Mouse (Mus musculus) midbrain, postnatal 0 days (tissue): ENCODE results near the gene Ccnt1. TPM values are rescaled to one million over a fixed set of nuclear protein-coding genes. Genes with fewer than 3 reads are reported as not detected.

Experiments used
- ATAC-seq: fragments of 200-750 bp; cut with Nextera tagmentation; 2 replicates; pipeline ENCODE4 v1.8.0; 2017; ENCODE audit warnings: moderate number of reproducible peaks, mild to moderate bottlenecking, moderate TSS enrichment, moderate library complexity; ENCODE audit not compliant: low FRiP score
- DNase-seq: peaks from one replicate; pipeline ENCODE4 v3.0.0-alpha.2; 2015; ENCODE audit warnings: low spot score
- H3K27ac ChIP-seq: fragments of 300-500 bp; sonication (generic); 2 replicates; pipeline ENCODE4 v1.5.1; 2014; ENCODE audit warnings: low read depth, mild to moderate bottlenecking, low read length, mixed read lengths
- H3K27me3 ChIP-seq: fragments of 300-500 bp; sonication (generic); 2 replicates; pipeline ENCODE4 v1.6.1; 2014; ENCODE audit warnings: low read length, control low read depth, mixed read lengths; ENCODE audit not compliant: insufficient read depth
- H3K36me3 ChIP-seq: fragments of 300-500 bp; sonication (generic); 2 replicates; pipeline ENCODE4 v1.6.1; 2014; ENCODE audit warnings: low read length, control low read depth, mixed read lengths; ENCODE audit not compliant: insufficient read depth
- H3K4me1 ChIP-seq: fragments of 300-500 bp; sonication (generic); 2 replicates; pipeline ENCODE4 v1.6.1; 2014; ENCODE audit warnings: mild to moderate bottlenecking, control low read depth, antibody characterized with exemption, low read length, mixed read lengths; ENCODE audit not compliant: insufficient read depth
- H3K4me2 ChIP-seq: fragments of 300-500 bp; sonication (generic); 2 replicates; pipeline ENCODE4 v1.6.1; 2014; ENCODE audit warnings: low read depth, mild to moderate bottlenecking, low read length, mixed read lengths; ENCODE audit not compliant: poor library complexity, severe bottlenecking
- H3K4me3 ChIP-seq: fragments of 300-500 bp; sonication (generic); 2 replicates; pipeline ENCODE4 v1.5.1; 2014; ENCODE audit warnings: low read depth, mild to moderate bottlenecking, low read length, moderate library complexity
- H3K9ac ChIP-seq: fragments of 300-500 bp; sonication (generic); replicated peaks from 2 replicates; pipeline ENCODE4 v1.6.1; 2014; ENCODE audit warnings: mild to moderate bottlenecking, low read length, moderate library complexity, mixed read lengths; ENCODE audit not compliant: poor library complexity, severe bottlenecking
- H3K9me3 ChIP-seq: fragments of 300-500 bp; sonication (generic); 2 replicates; pipeline ENCODE4 v1.6.1; 2016; ENCODE audit warnings: low read length, control low read depth
- CTCF ChIP-seq: IDR thresholded peaks from 2 replicates; pipeline ENCODE4 v1.5.1; 2016; ENCODE audit warnings: antibody characterized with exemption, mild to moderate bottlenecking
- WGBS: fragments of 180-500 bp; shearing (Covaris S2); extraction: QIAGEN DNeasy Blood & Tissue Kit; methylation state at CpG from one replicate; pipeline ENCODE4 v1.1.7; 2014; 5-methylcytosine and 5-hydroxymethylcytosine counted together
- polyA plus RNA-seq: library from polyadenylated mRNA; unstranded; fragments of >200 nt; fragmentation: Nextera tagmentation; extraction: Ambion mirVana; gene quantifications from 2 replicates; pipeline ENCODE4 v1.2.1, GENCODE M21; 2015
- total RNA-seq: library from RNA; depleted of rRNA; stranded (reverse); fragments of >200 nt; gene quantifications from 2 replicates; pipeline ENCODE4 v1.2.3, GENCODE M21; 2014

The Ccnt1 gene
- total and polyA plus RNA-seq, 2 experiments from 2014 or later = 36.1 to 49.7 TPM

DNA sequence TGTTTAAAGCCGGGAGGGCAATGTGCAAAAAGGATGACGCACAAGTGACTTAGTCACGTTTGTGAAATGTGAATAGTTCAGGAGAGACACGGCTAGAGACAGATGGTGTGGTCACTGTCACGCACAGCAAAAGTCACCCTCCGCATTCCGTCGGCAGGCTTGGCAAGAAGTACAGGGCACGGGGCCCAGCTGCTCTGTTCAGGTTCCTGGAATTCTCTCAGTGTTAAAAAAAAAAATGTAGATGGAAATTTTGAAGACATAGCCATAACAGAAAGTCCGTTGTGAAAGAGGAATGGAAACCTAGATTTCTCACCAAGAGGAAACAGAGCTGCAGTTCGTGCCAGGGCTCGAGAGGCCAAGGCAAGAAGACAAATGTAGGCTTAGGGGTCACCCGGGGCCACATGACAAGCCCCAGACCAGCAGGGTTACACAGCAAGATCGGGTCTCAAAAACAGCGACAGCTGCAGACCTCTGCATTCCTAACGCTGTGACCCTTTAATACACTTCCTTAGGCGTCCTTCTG lies 57.9 kb downstream of the Ccnt1 start:
- H3K9me3 ChIP-seq = no peaks in the 10 kb centered on the region
- ATAC-seq = no peak
- peaks cover 2% of the 10 kb centered on the region; the same call in 1 of the 2 replicates for H3K36me3 ChIP-seq
- H3K4me2 ChIP-seq = no peak overlapping the region
- no peaks in the 10 kb centered on the region for H3K4me1 ChIP-seq
- H3K9ac ChIP-seq = no peak overlapping the region
- no peak overlapping the region for H3K27ac ChIP-seq
- H3K4me3 ChIP-seq = no peak overlapping the region
- DNase-seq = peak; percentile 14
- 51% methylated on average over 17 of the region's 17 CpGs for WGBS
- TF ChIP-seq CTCF = no peak
- no peaks in the 10 kb centered on the region for H3K27me3 ChIP-seq

DNA sequence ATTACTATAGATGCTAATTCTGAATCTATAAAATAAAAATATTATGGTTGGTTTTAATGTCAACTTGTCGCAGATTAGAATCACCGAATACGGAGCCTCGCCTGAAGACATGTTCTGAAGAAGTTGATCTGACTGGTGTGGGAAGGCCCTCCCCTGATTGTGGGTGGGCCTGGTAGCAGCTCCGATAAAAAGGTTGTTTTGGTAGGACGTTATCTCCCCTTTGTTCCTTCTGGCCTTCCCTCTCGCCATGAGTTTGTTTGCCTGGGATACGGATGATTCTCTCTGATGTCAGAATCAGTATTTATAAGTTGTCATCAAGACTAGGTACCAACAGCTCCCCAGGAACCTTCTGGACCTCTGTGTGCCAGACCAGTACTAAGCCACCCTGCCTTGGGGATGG lies 58.5 kb downstream of the Ccnt1 start:
- no peak overlapping the region for H3K4me2 ChIP-seq
- no peaks in the 10 kb centered on the region for H3K9me3 ChIP-seq
- H3K27me3 ChIP-seq = no peaks in the 10 kb centered on the region
- ATAC-seq = no peak
- H3K27ac ChIP-seq = no peak overlapping the region
- WGBS = 54% methylated on average over 8 of the region's 8 CpGs
- H3K4me3 ChIP-seq = no peak overlapping the region
- TF ChIP-seq CTCF = no peak
- no peaks in the 10 kb centered on the region for H3K36me3 ChIP-seq
- H3K4me1 ChIP-seq = no peaks in the 10 kb centered on the region
- DNase-seq = no peak
- no peak overlapping the region for H3K9ac ChIP-seq

DNA sequence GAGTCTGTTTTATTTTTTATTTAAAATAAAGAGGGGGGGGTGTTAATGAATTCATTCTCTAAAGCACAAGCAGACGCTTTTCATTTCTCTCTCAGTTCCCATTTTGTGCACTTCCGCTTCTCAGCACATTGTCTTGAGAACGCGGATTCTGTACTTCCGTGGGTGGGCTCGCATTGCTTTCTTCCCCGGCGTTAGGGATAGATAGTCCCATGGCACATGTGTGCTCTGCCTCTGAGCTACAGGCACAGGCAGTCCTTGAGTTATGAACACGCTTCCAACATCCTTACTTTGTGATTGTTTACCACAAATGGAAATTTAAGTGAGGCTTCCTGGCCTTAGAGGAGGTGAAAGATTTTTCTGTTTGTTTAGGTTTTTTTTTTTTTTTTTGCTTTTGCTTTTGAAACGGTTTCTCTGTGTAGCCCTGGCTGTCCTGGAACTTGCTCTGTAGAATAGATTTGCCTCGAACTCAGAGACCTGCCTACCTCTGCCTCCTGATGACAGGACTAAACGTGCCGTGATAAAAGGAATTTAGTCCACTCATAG lies 59.3 kb downstream of the Ccnt1 start:
- Histone ChIP-seq H3K27ac (no peak overlapping the region), H3K4me2 (no peak overlapping the region), H3K36me3 (no peaks in the 10 kb centered on the region), H3K9me3 (no peaks in the 10 kb centered on the region), H3K27me3 (no peaks in the 10 kb centered on the region), H3K4me3 (no peak overlapping the region), H3K4me1 (no peaks in the 10 kb centered on the region), H3K9ac (no peak overlapping the region)
- no peak for TF ChIP-seq CTCF
- DNase-seq (no peak), ATAC-seq (no peak)
- WGBS = 46% methylated on average over 13 of the region's 13 CpGs

- Histone ChIP-seq H3K36me3 (no peaks in the 10 kb centered on the region), H3K9me3 (no peaks in the 10 kb centered on the region), H3K27me3 (no peaks in the 10 kb centered on the region), H3K4me3 (peak overlapping the region; percentile 18), H3K9ac (no peak overlapping the region), H3K27ac (no peak overlapping the region), H3K4me1 (no peaks in the 10 kb centered on the region), H3K4me2 (peak overlapping the region; percentile 53)
- WGBS = 27% methylated on average over 25 of the region's 25 CpGs
- DNase-seq (peak; percentile 82), ATAC-seq (no peak)
- TF ChIP-seq CTCF = peak; percentile 85
Measured at GRCm38 (mm10) chr15:98510438-98511385, 60.0 kb downstream of the Ccnt1 start.

- Histone ChIP-seq H3K9ac (no peak overlapping the region), H3K36me3 (no peaks in the 10 kb centered on the region), H3K4me1 (no peaks in the 10 kb centered on the region), H3K9me3 (no peaks in the 10 kb centered on the region), H3K27me3 (no peaks in the 10 kb centered on the region), H3K4me2 (no peak overlapping the region), H3K4me3 (no peak overlapping the region), H3K27ac (no peak overlapping the region)
- ATAC-seq (no peak), DNase-seq (no peak)
- TF ChIP-seq CTCF = 0 out of 2 replicates have a peak, but pooled peaks have one; percentile 9
- 63% methylated on average over 2 of the region's 2 CpGs for WGBS
Measured at GRCm38 (mm10) chr15:98509387-98509786, 61.3 kb downstream of the Ccnt1 start.

DNA sequence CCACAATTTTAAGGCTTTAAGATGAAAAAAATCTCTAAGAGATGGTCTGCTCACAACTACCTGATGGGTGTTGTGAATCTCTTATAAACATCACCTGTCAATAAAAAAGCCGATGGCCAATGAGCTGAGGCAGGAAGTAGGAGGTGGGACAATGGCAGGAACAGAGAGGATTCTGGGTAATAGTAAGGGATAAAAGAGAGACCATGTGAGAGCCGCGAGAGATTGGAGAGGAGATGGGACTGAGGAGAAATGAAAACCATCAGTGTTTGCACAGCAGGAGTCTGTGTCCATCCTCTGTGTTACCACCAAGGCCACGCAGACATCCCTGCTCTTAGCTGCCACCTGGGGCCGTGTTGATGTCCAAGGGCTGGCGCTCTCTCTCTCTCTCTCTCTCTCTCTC lies 63.4 kb downstream of the Ccnt1 start:
- H3K9me3 ChIP-seq = no peaks in the 10 kb centered on the region
- no peak overlapping the region for H3K9ac ChIP-seq
- TF ChIP-seq CTCF = no peak
- H3K4me3 ChIP-seq = no peak overlapping the region
- no peaks in the 10 kb centered on the region for H3K27me3 ChIP-seq
- DNase-seq (no peak), ATAC-seq (no peak)
- no peaks in the 10 kb centered on the region for H3K4me1 ChIP-seq
- no peaks in the 10 kb centered on the region for H3K36me3 ChIP-seq
- 89% methylated on average over 6 of the region's 6 CpGs for WGBS
- no peak overlapping the region for H3K4me2 ChIP-seq
- no peak overlapping the region for H3K27ac ChIP-seq
